Mouse (Mus musculus) CD8-positive naive resting alpha-beta T cell, adult 2 months (primary cell): ENCODE measurements around the gene Vcp.

Experiments
- DNase-seq, 2 experiments: peaks; one replicate each; pipeline ENCODE4 v3.0.0; 2022; ENCODE audit warnings: low read depth in 2 of 2, low spot score in 2 of 2

Vcp gene

DNA sequence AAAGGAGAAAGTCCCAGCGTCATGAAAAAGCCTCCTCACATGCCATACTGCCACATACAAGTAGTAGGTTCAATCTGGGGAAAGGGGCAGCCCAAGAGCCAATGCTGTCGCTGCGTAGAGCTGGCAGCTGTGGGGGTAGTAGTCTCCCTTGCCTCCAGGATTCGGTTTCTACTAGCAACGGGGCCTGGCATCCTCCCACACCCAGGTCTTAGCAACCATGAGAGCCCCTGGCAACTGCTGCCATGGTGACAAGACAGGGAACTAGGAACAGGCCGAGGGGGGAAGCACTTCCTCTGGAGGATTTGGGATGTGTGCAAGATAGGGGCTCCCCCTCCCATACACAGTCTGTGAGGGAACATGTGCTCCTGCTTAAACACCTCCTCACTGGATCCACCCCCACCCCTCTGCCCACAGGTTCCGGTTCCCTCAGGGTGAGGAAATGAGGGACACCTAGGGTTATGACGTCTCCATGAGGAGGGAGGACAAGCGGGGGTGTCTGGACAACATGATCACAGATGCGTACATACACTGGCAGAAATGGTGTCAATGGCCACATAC lies 53.5 kb downstream of the Vcp start:
- DNase-seq = no peak

DNA sequence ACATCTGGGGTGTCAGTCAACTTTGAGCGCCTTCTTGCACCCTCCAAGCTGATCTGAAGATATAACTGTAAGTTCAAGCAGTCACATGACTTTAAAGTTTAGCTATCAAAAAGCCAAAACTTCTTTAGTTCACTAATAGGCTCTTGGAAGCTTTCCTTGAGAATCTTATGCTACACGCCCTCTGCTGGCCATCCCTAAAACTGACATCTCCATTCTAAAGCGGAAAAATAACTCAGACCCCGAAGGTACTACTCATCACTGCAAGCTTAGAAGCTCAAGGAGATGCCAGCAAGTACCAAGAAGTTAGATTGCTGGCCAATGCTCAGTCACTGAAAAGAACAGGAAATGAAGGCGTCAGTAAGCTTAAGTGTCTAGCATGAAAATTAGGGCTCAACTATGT lies 54.4 kb downstream of the Vcp start:
- peak in 1 of 2 experiments; percentile 15 for DNase-seq

GRCm38 (mm10) chr4:42945445-42945844 lies 54.9 kb downstream of the Vcp start:
- DNase-seq = no peak

DNA sequence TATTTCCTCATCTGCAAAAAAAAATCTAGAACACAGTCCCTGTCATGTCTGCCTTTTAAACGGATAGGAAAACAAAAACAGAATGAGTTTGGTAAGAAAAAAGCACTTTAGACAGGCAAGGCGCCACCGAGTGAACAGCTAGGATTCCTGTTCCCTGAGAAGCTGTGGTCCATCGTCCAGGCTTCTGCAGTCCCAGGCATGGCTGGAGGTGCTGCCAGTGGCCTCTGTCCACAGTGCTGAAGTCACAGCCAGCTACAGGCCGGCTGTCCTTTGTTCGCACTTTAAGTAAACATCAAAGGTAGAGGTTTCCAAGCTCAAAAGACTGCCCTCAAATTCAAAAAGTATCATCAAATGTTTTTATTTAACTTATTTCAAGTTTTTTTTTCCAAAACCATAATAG lies 55.3 kb downstream of the Vcp start:
- no peak for DNase-seq

DNA sequence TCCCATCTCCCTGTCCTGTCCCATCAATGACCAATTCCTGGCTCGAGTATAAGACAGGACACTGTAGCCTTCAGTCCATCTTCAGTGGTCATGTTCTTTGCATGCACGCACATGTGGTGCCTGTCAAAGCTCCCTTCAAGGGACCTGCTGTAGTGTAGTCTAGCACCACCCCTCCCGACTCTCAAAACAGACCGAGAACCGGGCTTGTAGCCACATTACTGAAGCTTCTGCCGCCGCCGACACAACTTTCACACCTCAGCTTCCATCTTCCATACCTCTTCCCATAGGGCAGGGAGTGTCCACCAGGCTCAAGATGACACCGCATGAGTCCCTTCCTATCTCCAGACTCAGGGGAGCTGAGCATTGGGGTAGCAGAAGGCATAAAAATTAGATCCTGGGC lies 56.1 kb downstream of the Vcp start:
- DNase-seq = no peak

GRCm38 (mm10) chr4:42943341-42943740 lies 57.0 kb downstream of the Vcp start:
- no peak for DNase-seq

GRCm38 (mm10) chr4:42941396-42941795 lies 58.9 kb downstream of the Vcp start:
- no peak for DNase-seq

GRCm38 (mm10) chr4:42933630-42934029 lies 66.7 kb downstream of the Vcp start:
- no peak for DNase-seq

DNA sequence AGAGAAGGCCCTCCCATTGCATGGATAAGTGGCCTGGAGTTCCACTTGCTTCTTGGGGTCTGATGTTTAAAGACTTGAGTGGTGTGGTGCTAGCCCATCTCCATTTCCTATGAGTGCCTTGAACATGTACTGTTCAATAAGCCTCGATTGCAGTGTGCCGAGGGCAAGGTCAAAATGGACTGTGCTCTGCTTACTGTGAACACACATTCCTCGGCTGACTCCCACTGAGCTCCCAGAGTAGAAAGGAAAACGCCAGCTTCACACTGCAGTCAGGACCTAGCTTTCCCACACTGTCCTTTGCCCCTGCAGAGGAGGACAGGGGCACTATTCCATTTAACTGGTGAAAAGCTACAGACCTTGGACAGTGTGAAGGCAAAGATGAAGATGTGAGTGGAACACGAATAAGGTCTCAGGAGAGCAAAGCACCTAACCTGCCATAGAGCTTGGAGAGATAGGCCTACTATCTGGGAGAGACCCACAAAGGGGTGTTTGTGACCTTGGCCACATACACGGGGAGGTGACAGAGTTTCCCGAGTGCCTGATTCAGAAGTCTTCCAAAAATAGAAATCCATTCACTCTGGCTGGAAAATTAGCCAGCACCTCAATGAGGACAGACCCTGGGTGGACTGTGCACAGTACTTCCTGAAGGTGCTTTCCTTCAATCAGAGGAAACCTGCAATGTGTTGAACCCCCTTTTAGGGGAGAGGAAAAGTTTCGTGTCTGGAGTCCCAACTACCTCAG lies 67.9 kb downstream of the Vcp start:
- DNase-seq = no peak
